Comparison of ENCODE assay signal across 18 mouse cellular contexts in genomic region chr7:37422966-37423365, GRCm38 (mm10).
"Had no signal": no experiment of that assay in that cellular context is flagged by ENCODE, and none has a peak within 500 bp of the region (broad histone marks: within the 10 kb centered on the region; RNA-seq: fewer than 3 reads in every experiment).

No protein-coding gene starts in this region.

- H3K9me3 ChIP-seq: limb, embryonic 12.5 days; limb, embryonic 15.5 days; midbrain, embryonic 12.5 days; neural tube, embryonic 13.5 days had no signal

- H3K36me3 ChIP-seq: limb, embryonic 12.5 days; limb, embryonic 15.5 days; midbrain, embryonic 12.5 days; neural tube, embryonic 13.5 days had no signal

- H3K27ac ChIP-seq: limb, embryonic 12.5 days; limb, embryonic 15.5 days; liver, embryonic 14.5 days; macrophage; midbrain, embryonic 12.5 days; neural tube, embryonic 13.5 days; stomach, postnatal 0 days had no signal

- H3K4me1 ChIP-seq: limb, embryonic 15.5 days; midbrain, embryonic 12.5 days had no signal

- H3K4me3 ChIP-seq: limb, embryonic 12.5 days; limb, embryonic 15.5 days; midbrain, embryonic 12.5 days; myocyte; neural tube, embryonic 13.5 days had no signal

- DNase-seq: kidney, adult 18-20 months; kidney, adult 9 months; kidney, postnatal 14 days; kidney, postnatal 4 days; left cerebral cortex, postnatal 4 days; liver, postnatal 0 days; lung, embryonic 14.5 days; retina, postnatal 1 day; right cerebral cortex, postnatal 4 days; thymus, postnatal 25 days had no signal

- H3K27me3 ChIP-seq: limb, embryonic 12.5 days; limb, embryonic 15.5 days; midbrain, embryonic 12.5 days; neural tube, embryonic 13.5 days had no signal
